Mouse (Mus musculus) cerebellum, postnatal 36 days (tissue): Measurements from ENCODE around the gene Idh3g.
A peak's percentile ranks its signal among the peaks of the same experiment; 100 is the strongest.

ENCODE experiments used
- DNase-seq, 2 experiments: peaks; one replicate each; pipeline ENCODE4 v3.0.0; 2021 to 2022; ENCODE audit warnings: mixed read lengths in 2 of 2

Gene Idh3g

GRCm38 (mm10) chrX:73786364-73787224 lies at the start of gene Idh3g, which contains the start of gene Ssr4:
Idh3g (minus strand) TSS chrX:73786897.
Ssr4 (plus strand) TSS chrX:73787028.
- DNase-seq = peak; percentile 87 to 90

GRCm38 (mm10) chrX:73835731-73836130 lies 49.0 kb upstream of the Idh3g start:
- no peak for DNase-seq

- peak; percentile 67 to 80 for DNase-seq
Measured at GRCm38 (mm10) chrX:73824185-73825151, 37.8 kb upstream of the Idh3g start, which contains the start of gene Pdzd4. Pdzd4 (minus strand) TSS chrX:73824969.

GRCm38 (mm10) chrX:73823747-73824146 lies 37.0 kb upstream of the Idh3g start:
- peak; percentile 7 to 11 for DNase-seq

- no peak for DNase-seq
Measured at GRCm38 (mm10) chrX:73816596-73817314, 30.1 kb upstream of the Idh3g start.

GRCm38 (mm10) chrX:73815072-73815471 lies 28.4 kb upstream of the Idh3g start:
- DNase-seq = no peak

GRCm38 (mm10) chrX:73805814-73806213 lies 19.1 kb upstream of the Idh3g start:
- DNase-seq = no peak

- peak; percentile 78 to 87 for DNase-seq
Measured at GRCm38 (mm10) chrX:73798502-73798901, 11.8 kb upstream of the Idh3g start.

GRCm38 (mm10) chrX:73797511-73797910 lies 10.8 kb upstream of the Idh3g start:
- DNase-seq = no peak

- no peak for DNase-seq
Measured at GRCm38 (mm10) chrX:73793505-73793904, 6.8 kb upstream of the Idh3g start.

- no peak for DNase-seq
Measured at GRCm38 (mm10) chrX:73793039-73793438, 6.3 kb upstream of the Idh3g start.

GRCm38 (mm10) chrX:73788501-73788900 lies 1.8 kb upstream of the Idh3g start:
- DNase-seq = no peak

GRCm38 (mm10) chrX:73787225-73787558 lies 495 bp upstream of the Idh3g start:
- DNase-seq = no peak

- DNase-seq = no peak
Measured at GRCm38 (mm10) chrX:73785666-73786065, 1.0 kb downstream of the Idh3g start.

GRCm38 (mm10) chrX:73782227-73782626 lies 4.5 kb downstream of the Idh3g start:
- no peak for DNase-seq

- no peak for DNase-seq
Measured at GRCm38 (mm10) chrX:73774802-73775483, 11.8 kb downstream of the Idh3g start.

GRCm38 (mm10) chrX:73774168-73774760 lies 12.4 kb downstream of the Idh3g start, which contains the start of gene Srpk3:
Srpk3 (plus strand) TSS chrX:73774405.
- no peak for DNase-seq

GRCm38 (mm10) chrX:73767267-73767666 lies 19.4 kb downstream of the Idh3g start:
- peak in 1 of 2 experiments; percentile 19 for DNase-seq

- peak in 1 of 2 experiments; percentile 30 for DNase-seq
Measured at GRCm38 (mm10) chrX:73765311-73765710, 21.4 kb downstream of the Idh3g start.

- DNase-seq = peak; percentile 61 to 68
Measured at GRCm38 (mm10) chrX:73758611-73759290, 27.9 kb downstream of the Idh3g start.
